Mouse (Mus musculus) spleen, adult 2 months (tissue): ENCODE data around the gene Ube2l3. TPM values are rescaled to one million over a fixed set of nuclear protein-coding genes. Genes with fewer than 3 reads are reported as not detected.
"Not testable (repeated sequence)": the region's sequence is repeated elsewhere in the genome, so short reads cannot be mapped to it uniquely, and the experiment has no call there.

Source experiments
- DNase-seq, 2 experiments: peaks; one replicate each; pipeline versions ENCODE4 v3.0.0 to v3.0.0-alpha.2; 2012 to 2021; ENCODE audit warnings: low spot score in 2 of 2, low read depth in 1 of 2
- H3K27ac ChIP-seq: fragments of 200-500 bp; 2 replicates; pipeline ENCODE4 v1.5.1; 2012; ENCODE audit warnings: low read length, inconsistent platforms; ENCODE audit not compliant: insufficient read depth
- H3K27me3 ChIP-seq: fragments of 200-500 bp; 2 replicates; pipeline ENCODE4 v1.6.1; 2012; ENCODE audit warnings: mild to moderate bottlenecking, moderate library complexity, low read length, inconsistent platforms; ENCODE audit not compliant: control insufficient read depth, insufficient read depth
- H3K36me3 ChIP-seq: fragments of 200-500 bp; 2 replicates; pipeline ENCODE4 v1.6.1; 2012; ENCODE audit warnings: mild to moderate bottlenecking, low read length, inconsistent platforms; ENCODE audit not compliant: control insufficient read depth, insufficient read depth
- H3K4me1 ChIP-seq: fragments of 200-500 bp; 2 replicates; pipeline ENCODE4 v1.6.1; 2011; ENCODE audit warnings: inconsistent platforms; ENCODE audit not compliant: control insufficient read depth, insufficient read depth, insufficient read length
- H3K4me3 ChIP-seq: fragments of 200-500 bp; 2 replicates; pipeline ENCODE4 v1.5.1; 2011; ENCODE audit warnings: mild to moderate bottlenecking, inconsistent platforms; ENCODE audit not compliant: insufficient read depth, insufficient read length; ENCODE audit errors: extremely low read depth
- CTCF ChIP-seq: fragments of 200-500 bp; IDR thresholded peaks from 2 replicates; pipeline ENCODE4 v1.5.1; 2011; ENCODE audit warnings: mild to moderate bottlenecking, inconsistent platforms; ENCODE audit not compliant: insufficient read depth, insufficient read length, insufficient replicate concordance; ENCODE audit errors: extremely low read depth
- POLR2A ChIP-seq: fragments of 200-500 bp; IDR thresholded peaks from 2 replicates; pipeline ENCODE4 v1.6.1; 2011; ENCODE audit warnings: low read depth, low read length, inconsistent platforms
- WGBS: fragments of 180-500 bp; shearing (Covaris S2); methylation state at CpG from one replicate; pipeline ENCODE4 v1.1.7; 2018; 5-methylcytosine and 5-hydroxymethylcytosine counted together
- polyA plus RNA-seq: library from polyadenylated mRNA; depleted of rRNA; stranded (reverse); fragments of >200 nt; gene quantifications from 2 replicates; pipeline ENCODE4 v1.2.3, GENCODE M21; 2012

Gene Ube2l3
- polyA plus RNA-seq, 1 experiment, result 28.3 TPM

GRCm38 (mm10) chr16:17175765-17176164 is 26.7 kb downstream of the Ube2l3 start:
- H3K27ac ChIP-seq, result no peak overlapping the region
- no peak for DNase-seq

GRCm38 (mm10) chr16:17168049-17168448 is 34.4 kb downstream of the Ube2l3 start:
- WGBS, result 85% methylated on average over 5 of the region's 5 CpGs
- no peak overlapping the region for H3K4me3 ChIP-seq
- no peaks in the 10 kb centered on the region for H3K4me1 ChIP-seq
- TF ChIP-seq POLR2A (no peak), CTCF (no peak)
- no peaks in the 10 kb centered on the region for H3K27me3 ChIP-seq
- no peak for DNase-seq
- peaks cover 16% of the 10 kb centered on the region for H3K36me3 ChIP-seq
- H3K27ac ChIP-seq, result no peak overlapping the region

More at GRCm38 (mm10) chr16:17175765-17176164, 26.7 kb downstream of the Ube2l3 start:
- H3K27me3 ChIP-seq, result no peaks in the 10 kb centered on the region
- 90% methylated on average over 2 of the region's 2 CpGs for WGBS
- no peak for TF ChIP-seq CTCF
- no peak for TF ChIP-seq POLR2A
- H3K36me3 ChIP-seq, result peaks cover 16% of the 10 kb centered on the region
- no peak overlapping the region for H3K4me3 ChIP-seq
- H3K4me1 ChIP-seq, result no peaks in the 10 kb centered on the region

GRCm38 (mm10) chr16:17167179-17167578 is 35.3 kb downstream of the Ube2l3 start:
- Histone ChIP-seq H3K4me1 (no peaks in the 10 kb centered on the region), H3K27ac (no peak overlapping the region), H3K27me3 (no peaks in the 10 kb centered on the region), H3K36me3 (peaks cover 11% of the 10 kb centered on the region), H3K4me3 (no peak overlapping the region)
- no peak for TF ChIP-seq CTCF
- TF ChIP-seq POLR2A, result no peak
- DNase-seq, result no peak

- 92% methylated on average over 1 of the region's 1 CpGs for WGBS
- not testable (repeated sequence) for H3K27ac ChIP-seq, H3K4me3 ChIP-seq, H3K27me3 ChIP-seq, DNase-seq, H3K4me1 ChIP-seq
- H3K36me3 ChIP-seq, result peaks cover 11% of the 10 kb centered on the region
Measured at GRCm38 (mm10) chr16:17165478-17165877, 37.0 kb downstream of the Ube2l3 start.

GRCm38 (mm10) chr16:17154346-17154745 is 48.1 kb downstream of the Ube2l3 start:
- no peak overlapping the region for H3K27ac ChIP-seq
- DNase-seq, result no peak
- no peaks in the 10 kb centered on the region for H3K27me3 ChIP-seq
- H3K4me3 ChIP-seq, result no peak overlapping the region
- WGBS, result 90% methylated on average over 2 of the region's 2 CpGs
- no peak for TF ChIP-seq POLR2A
- no peak for TF ChIP-seq CTCF
- H3K4me1 ChIP-seq, result no peaks in the 10 kb centered on the region
- H3K36me3 ChIP-seq, result peaks cover 18% of the 10 kb centered on the region

- H3K4me1 ChIP-seq, result peaks cover 6% of the 10 kb centered on the region
- H3K36me3 ChIP-seq, result peaks cover 10% of the 10 kb centered on the region
- WGBS, result 94% methylated on average over 4 of the region's 4 CpGs
- no peak overlapping the region for H3K27ac ChIP-seq
- DNase-seq, result no peak
- H3K4me3 ChIP-seq, result no peak overlapping the region
- H3K27me3 ChIP-seq, result no peaks in the 10 kb centered on the region
- TF ChIP-seq CTCF (no peak), POLR2A (no peak)
Measured at GRCm38 (mm10) chr16:17151874-17152273, 50.6 kb downstream of the Ube2l3 start.

GRCm38 (mm10) chr16:17150520-17151258 is 51.8 kb downstream of the Ube2l3 start:
- Histone ChIP-seq H3K27me3 (no peaks in the 10 kb centered on the region), H3K4me1 (peaks cover 6% of the 10 kb centered on the region), H3K36me3 (peaks cover 8% of the 10 kb centered on the region), H3K27ac (no peak overlapping the region), H3K4me3 (no peak overlapping the region)
- DNase-seq, result no peak
- TF ChIP-seq POLR2A, result no peak
- no peak for TF ChIP-seq CTCF
- 83% methylated on average over 7 of the region's 7 CpGs for WGBS
